Mouse (Mus musculus): Measurements from ENCODE around the gene Rab40b. TPM values are rescaled to one million over a fixed set of nuclear protein-coding genes. Genes with fewer than 3 reads are reported as not detected.

The Rab40b gene
- total and polyA plus RNA-seq, 3 experiments: 0.39 TPM; not detected in 2

DNA sequence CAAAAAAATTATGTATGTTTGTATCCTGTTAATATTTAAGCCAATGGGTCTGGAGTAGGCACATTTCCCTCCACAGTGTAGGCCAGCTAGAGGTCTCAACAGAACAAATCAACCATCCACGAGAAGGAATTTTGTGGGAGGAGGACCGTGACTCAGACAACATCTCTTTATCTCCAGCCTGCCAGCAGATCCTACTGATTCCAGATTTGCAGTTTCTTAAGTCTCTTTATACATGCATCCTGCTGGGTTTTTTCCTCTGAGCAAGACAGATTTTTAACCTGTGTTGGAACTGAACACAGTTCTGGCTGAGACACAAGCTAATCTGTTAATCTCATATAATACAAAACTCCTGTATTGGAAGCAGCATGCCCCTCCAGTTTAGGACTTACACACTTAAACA, 30.9 kb upstream of the Rab40b start:
- Histone ChIP-seq H3K27ac (ENCODE audit: control insufficient read depth, low read depth, low read length) (no peak overlapping the region), H3K9ac (ENCODE audit: control insufficient read depth, low read depth, low read length, poor library complexity, severe bottlenecking) (no peak overlapping the region), H3K36me3 (ENCODE audit: control insufficient read depth in 1 of 2, insufficient read depth in 2 of 2, low read length in 2 of 2) (peaks cover 0 to 11% of the 10 kb centered on the region in 2 experiments; a peak in 2 of 4 replicates), H3K9me3 (replicated peaks; ENCODE audit: insufficient read depth, low read length) (no peaks in the 10 kb centered on the region), H3K79me2 (ENCODE audit: control insufficient read depth, insufficient read depth, low read length, poor library complexity) (peaks cover 3% of the 10 kb centered on the region; the same call in 1 of the 2 replicates), H3K4me3 (ENCODE audit: control insufficient read depth in 1 of 2, insufficient read depth in 1 of 2, low read depth in 2 of 2, low read length in 2 of 2) (no peak overlapping the region), H3K27me3 (ENCODE audit: control insufficient read depth in 1 of 2, insufficient read depth in 2 of 2, low read length in 2 of 2) (0 out of 4 replicates have a peak, but pooled peaks cover 0 to under 1% of the 10 kb centered on the region in 2 experiments), H3K4me1 (ENCODE audit: control insufficient read depth in 1 of 2, insufficient read depth in 2 of 2, low read length in 2 of 2) (peaks cover 2 to 5% of the 10 kb centered on the region in 2 experiments)
- no peak for DNase-seq (ENCODE audit: low read depth, low spot score)
- TF ChIP-seq ETS1 (IDR thresholded peaks at IDR 0.05; ENCODE audit: low read depth, low read length): no peak
- TF ChIP-seq SMC3 (IDR thresholded peaks at IDR 0.05; ENCODE audit: low read depth, low read length): no peak
- TF ChIP-seq MAX (IDR thresholded peaks at IDR 0.05; ENCODE audit: low read length): no peak
- no peak for TF ChIP-seq RCOR1 (IDR thresholded peaks at IDR 0.05; ENCODE audit: low read depth, low read length)
- TF ChIP-seq GABPA (IDR thresholded peaks at IDR 0.05; ENCODE audit: low read depth, low read length): no peak
- TF ChIP-seq KAT2A (conservative IDR thresholded peaks at IDR 0.05; ENCODE audit: low read depth, low read length): no peak
- no peak for TF ChIP-seq JUND (IDR thresholded peaks at IDR 0.05; ENCODE audit: low read depth, low read length)
- TF ChIP-seq TBP (IDR thresholded peaks at IDR 0.05; ENCODE audit: low read depth, low read length): no peak
- TF ChIP-seq TAL1 (IDR thresholded peaks at IDR 0.05; ENCODE audit: low read length): no peak
- no peak for TF ChIP-seq ZC3H11A (IDR thresholded peaks at IDR 0.05; ENCODE audit: low read depth, low read length)
- no peak for TF ChIP-seq POLR2A (IDR thresholded peaks at IDR 0.05; ENCODE audit: control insufficient read depth in 1 of 2, insufficient read depth in 1 of 2, low read depth in 1 of 2, low read length in 2 of 2, poor library complexity in 1 of 2)
- no peak for TF ChIP-seq SIN3A (IDR thresholded peaks at IDR 0.05; ENCODE audit: low read length)
- no peak for TF ChIP-seq MEF2A (IDR thresholded peaks at IDR 0.05; ENCODE audit: extremely low read depth, insufficient replicate concordance, low read depth, low read length, poor library complexity, severe bottlenecking)
- no peak for TF ChIP-seq GATA1 (IDR thresholded peaks at IDR 0.05; ENCODE audit: low read depth, low read length)
- TF ChIP-seq MAFK (IDR thresholded peaks at IDR 0.05; ENCODE audit: borderline replicate concordance, low read depth, low read length): no peak
- no peak for TF ChIP-seq CTCF (IDR thresholded peaks at IDR 0.05 in 2 of 3, conservative IDR thresholded peaks at IDR 0.05 in 1 of 3; ENCODE audit: control insufficient read depth in 1 of 3, insufficient read depth in 1 of 3, low read depth in 2 of 3, low read length in 3 of 3, poor library complexity in 1 of 3, severe bottlenecking in 1 of 3)
- TF ChIP-seq MAZ (IDR thresholded peaks at IDR 0.05; ENCODE audit: low read depth, low read length): no peak
- no peak for TF ChIP-seq EP300 (IDR thresholded peaks at IDR 0.05; ENCODE audit: low read depth in 1 of 2, low read length in 2 of 2)
- no peak for TF ChIP-seq USF1 (IDR thresholded peaks at IDR 0.05; ENCODE audit: low read depth, low read length)
- no peak for TF ChIP-seq RAD21 (IDR thresholded peaks at IDR 0.05; ENCODE audit: low read depth, low read length)

DNA sequence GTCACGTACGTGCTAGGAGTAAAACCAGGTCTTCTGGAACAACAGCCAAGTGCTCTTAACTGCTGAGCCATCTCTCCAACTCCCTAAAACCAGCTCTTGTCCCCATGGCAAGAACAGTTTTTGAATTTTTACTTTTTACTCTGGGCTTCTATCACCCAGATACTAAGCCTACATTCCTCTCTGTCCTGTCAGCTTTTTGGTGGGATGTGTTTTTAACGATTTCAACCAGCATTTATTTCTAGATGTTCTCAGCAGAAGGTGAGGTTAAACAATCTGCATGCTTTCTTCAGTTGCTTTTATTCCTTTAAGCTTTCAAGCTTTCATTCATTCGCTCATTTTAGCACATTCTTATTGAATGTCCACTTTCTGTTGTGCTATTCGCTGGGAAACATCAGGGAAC, 29.9 kb upstream of the Rab40b start:
- Histone ChIP-seq H3K27ac (ENCODE audit: control insufficient read depth, low read depth, low read length) (no peak overlapping the region), H3K4me3 (ENCODE audit: control insufficient read depth in 1 of 2, insufficient read depth in 1 of 2, low read depth in 2 of 2, low read length in 2 of 2) (no peak overlapping the region), H3K4me1 (ENCODE audit: control insufficient read depth in 1 of 2, insufficient read depth in 2 of 2, low read length in 2 of 2) (peaks cover 2 to 5% of the 10 kb centered on the region in 2 experiments), H3K36me3 (ENCODE audit: control insufficient read depth in 1 of 2, insufficient read depth in 2 of 2, low read length in 2 of 2) (peaks cover 0 to 11% of the 10 kb centered on the region in 2 experiments; a peak in 2 of 4 replicates), H3K9ac (ENCODE audit: control insufficient read depth, low read depth, low read length, poor library complexity, severe bottlenecking) (no peak overlapping the region), H3K9me3 (replicated peaks; ENCODE audit: insufficient read depth, low read length) (no peaks in the 10 kb centered on the region), H3K79me2 (ENCODE audit: control insufficient read depth, insufficient read depth, low read length, poor library complexity) (peaks cover 3% of the 10 kb centered on the region; the same call in 1 of the 2 replicates), H3K27me3 (ENCODE audit: control insufficient read depth in 1 of 2, insufficient read depth in 2 of 2, low read length in 2 of 2) (peaks cover 1 to 3% of the 10 kb centered on the region in 2 experiments; a peak in 1 of 4 replicates)
- TF ChIP-seq EP300 (IDR thresholded peaks at IDR 0.05; ENCODE audit: low read depth in 1 of 2, low read length in 2 of 2): no peak
- no peak for TF ChIP-seq ZKSCAN1 (IDR thresholded peaks at IDR 0.05; ENCODE audit: low read depth, low read length)
- no peak for TF ChIP-seq POLR2AphosphoS5 (IDR thresholded peaks at IDR 0.05; ENCODE audit: borderline replicate concordance, low read depth, low read length)
- TF ChIP-seq TBP (IDR thresholded peaks at IDR 0.05; ENCODE audit: low read depth, low read length): no peak
- TF ChIP-seq ZMIZ1 (IDR thresholded peaks at IDR 0.05; ENCODE audit: low read depth, low read length): no peak
- TF ChIP-seq CHD1 (IDR thresholded peaks at IDR 0.05; ENCODE audit: low read depth, low read length): no peak
- TF ChIP-seq MXI1 (IDR thresholded peaks at IDR 0.05; ENCODE audit: low read depth, low read length): no peak
- TF ChIP-seq CHD2 (IDR thresholded peaks at IDR 0.05; ENCODE audit: low read length): no peak
- TF ChIP-seq USF2 (IDR thresholded peaks at IDR 0.05; ENCODE audit: borderline replicate concordance in 1 of 2, insufficient read depth in 1 of 2, low read depth in 1 of 2, low read length in 2 of 2): no peak
- no peak for TF ChIP-seq SIN3A (IDR thresholded peaks at IDR 0.05; ENCODE audit: low read length)
- no peak for TF ChIP-seq HCFC1 (IDR thresholded peaks at IDR 0.05; ENCODE audit: low read depth, low read length)
- no peak for TF ChIP-seq USF1 (IDR thresholded peaks at IDR 0.05; ENCODE audit: low read depth, low read length)
- TF ChIP-seq ELF1 (IDR thresholded peaks at IDR 0.05; ENCODE audit: low read depth, low read length): no peak
- no peak for DNase-seq (ENCODE audit: low read depth, low spot score)
